Mouse (Mus musculus): ENCODE results near the gene Nrxn3.

DNA sequence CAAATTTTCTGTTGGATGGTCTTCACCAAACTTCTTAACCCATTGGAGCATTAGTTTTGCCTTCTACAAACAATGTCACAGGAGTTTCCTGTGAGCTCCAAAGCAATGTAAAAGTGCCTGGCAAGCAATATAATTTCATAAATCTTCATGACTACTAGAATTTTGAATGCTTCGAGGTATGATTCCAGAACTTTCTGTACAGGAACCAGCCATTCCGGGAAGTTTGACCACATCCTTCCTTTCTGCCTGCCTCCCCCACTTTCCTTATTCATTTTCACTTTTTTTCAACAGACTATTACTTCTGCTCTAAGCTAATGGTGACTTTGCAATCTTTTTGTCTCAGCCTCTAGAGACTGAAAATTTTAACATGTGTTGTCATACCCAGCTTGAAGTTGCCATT is 1218.1 kb downstream of the Nrxn3 start:
- TF ChIP-seq GATA1 (IDR thresholded peaks at IDR 0.05; ENCODE audit: borderline replicate concordance, low read length) (no peak), FLI1 (IDR thresholded peaks at IDR 0.05; ENCODE audit: low read length) (no peak)
